Mouse (Mus musculus): ENCODE measurements around the gene Maml2. TPM values are rescaled to one million over a fixed set of nuclear protein-coding genes. Genes with fewer than 3 reads are reported as not detected.

The Maml2 gene
- polyA plus RNA-seq, 1 experiment = 5.5 TPM

DNA sequence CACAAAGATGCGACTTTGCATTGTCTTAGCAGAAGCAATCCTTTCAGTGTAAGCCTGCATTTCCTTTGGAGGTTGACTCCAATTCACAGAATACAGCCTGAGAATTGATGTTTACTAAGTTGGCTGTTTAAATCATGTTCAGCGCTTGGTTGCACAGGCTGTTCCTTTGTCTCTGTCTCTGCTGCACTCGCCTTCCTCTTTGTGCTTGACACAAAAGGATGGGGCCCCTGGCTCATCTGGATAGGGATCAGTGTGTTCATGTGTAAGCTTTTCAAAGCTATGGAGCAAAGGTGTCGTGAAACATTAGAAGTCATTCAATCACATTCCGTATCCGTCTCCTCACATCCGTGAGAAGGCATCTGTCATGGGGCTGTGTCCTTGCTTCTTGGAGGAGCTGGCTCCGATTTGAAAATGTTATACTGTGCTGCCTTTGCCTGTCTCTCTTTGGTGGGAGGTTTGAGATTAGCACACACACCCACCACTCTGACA is 354.7 kb downstream of the Maml2 start:
- Histone ChIP-seq H3K4me1 (ENCODE audit: control insufficient read depth, insufficient read depth, low read length) (peaks cover 2% of the 10 kb centered on the region; the same call in 1 of the 2 replicates), H3K4me3 (ENCODE audit: insufficient read depth, low read length) (no peak overlapping the region), H3K27ac (ENCODE audit: insufficient read depth, low read length) (no peak overlapping the region)
- TF ChIP-seq CTCF (IDR thresholded peaks at IDR 0.05; ENCODE audit: extremely low read depth, insufficient read depth, low read length) = no peak
- TF ChIP-seq POLR2A (IDR thresholded peaks at IDR 0.05; ENCODE audit: extremely low read depth, insufficient read depth, low read length) = no peak

DNA sequence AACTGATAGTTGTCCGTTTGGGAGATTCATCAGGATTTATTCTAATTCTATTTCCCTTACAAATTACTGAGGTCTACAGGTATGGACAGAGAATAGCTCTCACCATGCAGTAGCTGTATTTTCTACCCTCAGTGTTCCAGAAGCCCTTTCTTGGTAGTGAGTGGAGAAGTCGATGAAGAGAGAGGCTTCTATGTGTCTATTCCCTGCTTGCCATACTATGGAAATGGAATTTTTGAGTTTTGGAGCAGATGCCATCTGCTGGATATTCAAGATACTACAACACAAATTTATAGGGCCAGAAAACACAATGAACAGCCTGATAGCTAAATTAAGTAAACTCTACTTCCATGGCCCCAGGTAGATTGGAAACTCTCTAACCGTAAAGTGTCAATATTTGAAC is 355.2 kb downstream of the Maml2 start:
- Histone ChIP-seq H3K27ac (ENCODE audit: insufficient read depth, low read length) (no peak overlapping the region), H3K4me1 (ENCODE audit: control insufficient read depth, insufficient read depth, low read length) (peaks cover 2% of the 10 kb centered on the region; the same call in 1 of the 2 replicates), H3K4me3 (ENCODE audit: insufficient read depth, low read length) (no peak overlapping the region)
- TF ChIP-seq CTCF (IDR thresholded peaks at IDR 0.05; ENCODE audit: extremely low read depth, insufficient read depth, low read length) (no peak), POLR2A (IDR thresholded peaks at IDR 0.05; ENCODE audit: extremely low read depth, insufficient read depth, low read length) (no peak)

DNA sequence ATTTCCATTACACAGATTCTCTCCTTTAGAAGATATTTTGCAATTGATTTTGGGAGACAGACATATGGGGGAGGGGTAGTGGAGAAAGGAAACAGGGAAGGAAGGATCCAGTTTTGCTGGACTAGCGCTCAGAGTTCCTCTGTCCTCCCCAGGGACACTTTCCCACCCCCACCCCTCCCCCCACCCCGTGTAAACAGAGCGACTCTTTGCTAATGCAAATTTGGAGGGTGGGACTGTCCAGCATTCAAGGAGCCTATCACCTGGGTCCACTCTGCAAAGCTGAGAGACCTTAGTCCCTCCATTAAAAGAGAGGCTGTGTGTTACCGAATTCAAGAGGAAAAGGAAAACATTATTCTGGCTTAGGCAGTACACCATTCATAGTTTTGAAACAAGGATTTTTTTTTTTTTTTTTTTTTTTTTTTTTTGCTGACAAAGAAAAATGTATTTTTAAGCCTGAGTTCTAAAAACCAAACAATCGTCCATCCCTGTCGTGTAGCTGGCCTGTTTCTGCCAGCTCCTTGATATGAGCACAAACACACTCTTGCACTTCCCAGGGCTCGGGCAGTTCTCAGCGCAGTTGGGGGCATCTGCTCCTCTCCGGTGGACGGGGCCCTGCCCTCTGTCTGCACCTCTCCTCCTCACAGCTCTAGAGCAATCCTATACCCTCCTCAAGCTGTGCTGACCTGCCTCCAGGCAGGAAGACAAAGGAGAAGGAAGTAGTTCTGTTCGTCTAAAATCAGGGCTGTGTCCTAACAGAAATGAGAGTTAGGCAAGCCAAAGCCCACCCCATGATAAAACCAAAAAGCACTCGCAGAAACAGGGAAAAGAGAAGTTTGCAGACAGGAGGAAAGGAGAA is 364.2 kb downstream of the Maml2 start:
- TF ChIP-seq POLR2A (IDR thresholded peaks at IDR 0.05; ENCODE audit: extremely low read depth, insufficient read depth, low read length) (no peak), CTCF (IDR thresholded peaks at IDR 0.05; ENCODE audit: extremely low read depth, insufficient read depth, low read length) (no peak)
- Histone ChIP-seq H3K4me1 (ENCODE audit: control insufficient read depth, insufficient read depth, low read length) (peaks cover 2% of the 10 kb centered on the region; the same call in 1 of the 2 replicates), H3K27ac (ENCODE audit: insufficient read depth, low read length) (0 out of 2 replicates have a peak overlapping the region, but pooled peaks have one; percentile 25), H3K4me3 (ENCODE audit: insufficient read depth, low read length) (no peak overlapping the region)

DNA sequence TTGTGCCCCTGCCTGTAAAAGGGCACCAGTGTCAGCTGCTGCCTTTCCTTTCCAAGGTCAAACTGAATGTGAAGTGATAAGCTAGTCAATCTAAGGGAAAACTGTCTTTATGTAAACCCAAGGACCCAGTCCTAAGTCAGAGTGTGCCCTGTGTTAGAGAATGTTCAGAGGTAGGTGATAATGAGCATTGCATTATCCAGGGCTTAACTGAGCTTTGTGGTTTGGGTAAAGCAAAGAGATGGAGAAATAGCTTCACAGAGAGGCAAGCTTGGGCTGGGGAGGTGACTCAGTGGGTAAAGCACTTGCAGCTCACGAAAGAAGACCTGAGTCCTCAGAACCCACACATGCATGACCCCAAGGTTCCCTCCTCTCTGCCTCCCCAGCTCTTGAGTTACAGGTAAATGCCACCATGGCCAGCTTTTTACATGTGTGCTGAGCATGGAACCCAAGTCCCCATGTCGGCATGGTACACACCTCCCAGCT is 367.8 kb downstream of the Maml2 start:
- Histone ChIP-seq H3K4me1 (ENCODE audit: control insufficient read depth, insufficient read depth, low read length) (peaks cover 7% of the 10 kb centered on the region; the same call in 1 of the 2 replicates), H3K4me3 (ENCODE audit: insufficient read depth, low read length) (no peak overlapping the region), H3K27ac (ENCODE audit: insufficient read depth, low read length) (no peak overlapping the region)
- TF ChIP-seq POLR2A (IDR thresholded peaks at IDR 0.05; ENCODE audit: extremely low read depth, insufficient read depth, low read length) (no peak), CTCF (IDR thresholded peaks at IDR 0.05; ENCODE audit: extremely low read depth, insufficient read depth, low read length) (no peak)

DNA sequence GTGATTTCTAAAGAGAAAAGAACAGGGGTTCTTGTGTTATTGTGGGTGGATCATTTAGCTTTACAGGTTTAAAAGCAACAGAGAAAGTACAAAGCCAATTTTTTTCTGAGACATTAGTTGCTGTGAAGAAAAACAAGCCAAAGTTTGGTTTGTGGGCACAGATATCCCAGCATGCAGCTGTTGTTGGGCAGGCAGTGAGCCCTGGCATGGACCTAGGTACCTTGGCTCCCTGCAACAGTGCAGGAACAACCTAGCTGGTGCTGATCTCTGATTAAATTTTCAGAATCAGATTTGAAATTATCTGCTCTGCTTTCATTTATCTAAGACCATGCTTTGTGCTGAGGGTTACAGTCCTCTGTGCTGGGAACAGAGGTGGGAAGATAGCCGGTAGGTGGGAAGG is 370.2 kb downstream of the Maml2 start:
- H3K4me1 ChIP-seq (ENCODE audit: control insufficient read depth, insufficient read depth, low read length) = peaks cover 6% of the 10 kb centered on the region; the same call in 1 of the 2 replicates
- no peak for TF ChIP-seq POLR2A (IDR thresholded peaks at IDR 0.05; ENCODE audit: extremely low read depth, insufficient read depth, low read length)
- no peak for TF ChIP-seq CTCF (IDR thresholded peaks at IDR 0.05; ENCODE audit: extremely low read depth, insufficient read depth, low read length)
- no peak overlapping the region for H3K27ac ChIP-seq (ENCODE audit: insufficient read depth, low read length)
- H3K4me3 ChIP-seq (ENCODE audit: insufficient read depth, low read length) = no peak overlapping the region

DNA sequence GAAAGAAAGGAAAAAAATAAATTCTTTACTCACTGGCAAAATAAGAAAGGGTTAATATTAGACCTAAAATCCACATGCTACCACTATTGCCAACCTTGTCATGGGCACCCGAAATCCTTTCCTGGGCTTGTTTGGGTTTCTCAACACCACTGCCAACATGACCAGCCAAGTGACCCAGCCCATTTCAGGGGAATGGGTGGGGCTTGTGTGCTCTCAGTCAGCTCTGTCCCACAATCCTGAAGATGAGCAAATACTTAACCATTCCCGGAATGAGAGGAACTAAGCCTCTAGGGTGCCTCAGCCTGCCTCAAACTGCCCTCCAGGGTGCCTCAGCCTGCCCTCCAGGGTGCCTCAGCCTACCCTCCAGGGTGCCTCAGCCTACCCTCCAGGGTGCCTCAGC is 371.0 kb downstream of the Maml2 start:
- Histone ChIP-seq H3K27ac (ENCODE audit: insufficient read depth, low read length) (no peak overlapping the region), H3K4me3 (ENCODE audit: insufficient read depth, low read length) (no peak overlapping the region), H3K4me1 (ENCODE audit: control insufficient read depth, insufficient read depth, low read length) (peaks cover 6% of the 10 kb centered on the region; the same call in 1 of the 2 replicates)
- TF ChIP-seq CTCF (IDR thresholded peaks at IDR 0.05; ENCODE audit: extremely low read depth, insufficient read depth, low read length) (no peak), POLR2A (IDR thresholded peaks at IDR 0.05; ENCODE audit: extremely low read depth, insufficient read depth, low read length) (no peak)

DNA sequence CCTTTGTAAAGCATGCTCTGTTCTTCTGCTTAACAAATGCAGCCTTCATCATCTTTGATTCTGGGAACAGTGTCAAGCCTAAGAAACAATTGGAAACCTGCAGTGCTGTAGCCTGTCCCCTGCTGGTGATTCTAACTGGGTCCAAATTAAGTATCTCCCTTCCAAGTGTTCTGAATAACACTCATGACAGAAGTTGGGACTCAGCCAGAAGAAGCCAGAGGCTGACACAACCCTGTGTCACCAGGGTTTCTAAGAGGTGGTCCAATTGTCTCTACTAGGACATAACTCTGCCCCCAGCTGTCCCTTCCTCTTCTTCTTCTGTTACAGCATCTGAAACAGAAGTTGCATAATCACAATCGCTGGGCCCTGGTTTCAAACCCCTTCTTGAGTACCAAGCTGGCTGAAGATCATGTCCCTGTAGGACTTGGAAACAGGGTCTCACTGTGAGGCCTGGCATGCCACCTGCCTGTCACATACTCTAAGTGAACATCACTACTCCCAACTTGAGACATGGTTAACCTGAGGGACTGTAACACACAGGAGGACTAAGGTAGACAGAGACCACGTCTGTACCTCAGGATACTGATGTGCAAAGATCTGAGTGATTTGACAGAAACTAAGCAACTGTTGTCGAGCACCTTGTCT is 373.5 kb downstream of the Maml2 start:
- Histone ChIP-seq H3K4me1 (ENCODE audit: control insufficient read depth, insufficient read depth, low read length) (peaks cover 6% of the 10 kb centered on the region; the same call in 1 of the 2 replicates), H3K27ac (ENCODE audit: insufficient read depth, low read length) (no peak overlapping the region), H3K4me3 (ENCODE audit: insufficient read depth, low read length) (no peak overlapping the region)
- TF ChIP-seq POLR2A (IDR thresholded peaks at IDR 0.05; ENCODE audit: extremely low read depth, insufficient read depth, low read length) (no peak), CTCF (IDR thresholded peaks at IDR 0.05; ENCODE audit: extremely low read depth, insufficient read depth, low read length) (no peak)

DNA sequence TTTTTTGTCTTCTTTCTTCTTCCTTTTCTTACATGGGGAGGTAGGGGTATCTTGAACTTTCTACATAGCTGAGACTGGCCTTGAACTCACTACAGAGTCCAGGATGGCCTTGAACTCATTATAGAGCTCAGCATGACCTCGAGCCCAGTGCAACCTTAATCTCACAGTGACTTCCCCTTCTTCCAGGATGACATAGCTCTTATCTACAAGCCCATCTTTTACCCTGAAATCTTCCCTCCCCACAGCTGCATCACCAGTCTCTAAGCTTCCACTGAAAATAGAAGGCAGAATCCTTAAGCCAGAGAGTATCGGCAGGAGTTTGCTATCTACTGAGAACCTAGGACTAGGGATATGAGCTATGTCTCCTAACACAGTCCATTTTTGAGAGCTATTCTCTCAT is 375.5 kb downstream of the Maml2 start:
- Histone ChIP-seq H3K4me1 (ENCODE audit: control insufficient read depth, insufficient read depth, low read length) (peaks cover 2% of the 10 kb centered on the region; the same call in 1 of the 2 replicates), H3K27ac (ENCODE audit: insufficient read depth, low read length) (no peak overlapping the region), H3K4me3 (ENCODE audit: insufficient read depth, low read length) (no peak overlapping the region)
- TF ChIP-seq POLR2A (IDR thresholded peaks at IDR 0.05; ENCODE audit: extremely low read depth, insufficient read depth, low read length) (no peak), CTCF (IDR thresholded peaks at IDR 0.05; ENCODE audit: extremely low read depth, insufficient read depth, low read length) (no peak)

DNA sequence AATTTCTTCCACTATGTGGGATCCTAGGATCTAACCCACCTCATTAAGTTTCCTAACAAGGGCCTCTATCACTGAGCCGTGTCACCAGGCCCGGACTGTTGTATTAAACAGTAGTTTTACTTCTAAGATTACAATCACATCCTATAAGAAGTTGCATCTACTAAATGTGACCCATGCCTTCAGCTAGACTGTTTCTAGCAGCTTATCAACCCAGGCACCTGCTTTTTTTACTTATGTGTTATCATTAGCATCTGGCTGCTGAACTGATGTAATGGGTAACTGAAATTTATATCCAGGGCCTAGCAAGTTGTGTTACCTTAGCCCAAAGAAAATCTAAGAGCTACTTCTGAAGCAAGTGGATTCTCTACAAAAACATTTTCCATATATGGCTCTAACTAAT is 380.3 kb downstream of the Maml2 start:
- Histone ChIP-seq H3K4me3 (ENCODE audit: insufficient read depth, low read length) (no peak overlapping the region), H3K27ac (ENCODE audit: insufficient read depth, low read length) (no peak overlapping the region), H3K4me1 (ENCODE audit: control insufficient read depth, insufficient read depth, low read length) (no peaks in the 10 kb centered on the region; the same call in 1 of the 2 replicates)
- TF ChIP-seq POLR2A (IDR thresholded peaks at IDR 0.05; ENCODE audit: extremely low read depth, insufficient read depth, low read length) = no peak
- no peak for TF ChIP-seq CTCF (IDR thresholded peaks at IDR 0.05; ENCODE audit: extremely low read depth, insufficient read depth, low read length)

Data from cortical plate, adult 2 months (tissue).